Mouse (Mus musculus): Measurements from ENCODE around the gene Mb.

GRCm38 (mm10) chr15:77058566-77058965 lies 8.1 kb upstream of the Mb start:
- no peak for TF ChIP-seq CTCF (IDR thresholded peaks at IDR 0.05; ENCODE audit: insufficient read depth, low read depth, low read length)
- TF ChIP-seq POLR2A (IDR thresholded peaks at IDR 0.05; ENCODE audit: insufficient read depth, low read depth, low read length), result no peak

Measured in olfactory bulb, adult 2 months (tissue).